Mouse (Mus musculus) E14TG2a.4 (cell line): ENCODE data around the gene Tssk2.

Source experiments
- CTCF ChIP-seq: conservative IDR thresholded peaks from 2 replicates; pipeline ENCODE4 v1.5.1; 2014; ENCODE audit warnings: low read length
- POU5F1 ChIP-seq: IDR thresholded peaks from 2 replicates; pipeline ENCODE4 v1.6.1; 2014; ENCODE audit warnings: low read length, borderline replicate concordance

GRCm38 (mm10) chr16:17858592-17858991 lies 39.8 kb upstream of the Tssk2 start:
- TF ChIP-seq CTCF (peak; percentile 58), POU5F1 (no peak)
